Mouse (Mus musculus) heart, postnatal 4 days (tissue): ENCODE results near the gene Sox10. TPM values are rescaled to one million over a fixed set of nuclear protein-coding genes. Genes with fewer than 3 reads are reported as not detected.

Source experiments
- DNase-seq: peaks from one replicate; pipeline ENCODE4 v3.0.0; 2021
- total RNA-seq, 2 experiments: library from RNA; stranded (reverse); gene quantifications; 2 replicates each; pipeline ENCODE4 v1.2.3; 2021

The Sox10 gene
- under 1 TPM; 0.55 to 0.90 TPM for total RNA-seq

DNA sequence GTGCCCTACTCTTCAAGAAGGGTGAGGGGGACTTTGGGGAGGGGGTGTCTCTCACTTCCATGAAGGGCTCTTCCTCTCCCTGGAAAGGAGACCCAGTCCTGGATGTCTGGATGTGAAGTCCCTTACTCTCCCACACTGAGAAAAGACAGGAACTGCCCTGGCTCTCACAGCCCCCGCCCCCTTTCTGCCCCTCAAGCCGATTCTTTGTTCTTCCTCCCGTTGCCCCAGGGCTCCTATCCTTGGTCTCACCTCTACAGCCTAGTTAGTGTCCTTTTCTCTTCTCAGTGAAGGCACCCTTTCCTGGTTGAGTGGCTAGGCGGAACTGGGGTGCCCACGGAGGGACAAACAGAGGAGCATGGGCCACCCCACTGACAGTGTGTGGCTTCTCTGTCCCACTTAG lies at the start of gene Sox10:
Gene Sox10 (minus strand): TSS at position 101 of the 400 bp plus-strand sequence.
- no peak for DNase-seq

- DNase-seq = peak; percentile 21
Measured at GRCm38 (mm10) chr15:79213591-79213990, 48.6 kb upstream of the Sox10 start.

DNA sequence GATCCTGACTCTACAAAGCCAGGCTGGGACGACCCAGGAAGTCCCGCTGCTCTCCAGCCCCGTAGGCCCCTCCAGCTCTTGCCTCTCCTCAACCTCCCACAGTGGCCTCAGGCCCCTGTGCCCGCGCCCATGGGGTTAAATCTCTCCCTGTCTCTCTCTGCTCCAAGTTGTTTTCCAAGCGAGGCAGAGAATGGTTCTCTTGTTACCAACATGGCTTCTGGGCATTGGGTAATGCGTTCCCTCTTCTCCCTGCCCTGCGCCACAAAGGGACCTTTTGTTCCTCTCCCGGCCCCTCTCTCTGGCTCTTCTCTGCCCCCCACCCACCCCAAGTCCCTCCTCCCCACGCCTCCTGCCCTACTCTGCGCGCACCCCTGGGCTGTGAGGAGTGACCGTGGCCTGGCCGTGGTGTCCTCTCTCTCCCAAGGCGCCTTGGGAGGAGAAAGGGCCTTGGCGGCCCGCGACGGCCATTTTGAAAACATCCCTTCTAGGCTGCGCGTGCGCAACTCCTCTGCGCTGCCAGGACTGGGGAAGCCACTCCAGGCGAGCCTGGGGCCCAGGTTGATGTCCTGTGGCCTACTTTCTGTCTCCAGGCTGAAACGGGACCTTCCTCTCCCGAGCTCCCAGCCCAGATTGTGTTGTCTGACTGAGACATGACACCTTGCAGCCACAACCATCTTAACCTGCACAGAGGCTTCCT lies 47.9 kb upstream of the Sox10 start:
- no peak for DNase-seq

- DNase-seq = no peak
Measured at GRCm38 (mm10) chr15:79210357-79210756, 45.3 kb upstream of the Sox10 start.

DNA sequence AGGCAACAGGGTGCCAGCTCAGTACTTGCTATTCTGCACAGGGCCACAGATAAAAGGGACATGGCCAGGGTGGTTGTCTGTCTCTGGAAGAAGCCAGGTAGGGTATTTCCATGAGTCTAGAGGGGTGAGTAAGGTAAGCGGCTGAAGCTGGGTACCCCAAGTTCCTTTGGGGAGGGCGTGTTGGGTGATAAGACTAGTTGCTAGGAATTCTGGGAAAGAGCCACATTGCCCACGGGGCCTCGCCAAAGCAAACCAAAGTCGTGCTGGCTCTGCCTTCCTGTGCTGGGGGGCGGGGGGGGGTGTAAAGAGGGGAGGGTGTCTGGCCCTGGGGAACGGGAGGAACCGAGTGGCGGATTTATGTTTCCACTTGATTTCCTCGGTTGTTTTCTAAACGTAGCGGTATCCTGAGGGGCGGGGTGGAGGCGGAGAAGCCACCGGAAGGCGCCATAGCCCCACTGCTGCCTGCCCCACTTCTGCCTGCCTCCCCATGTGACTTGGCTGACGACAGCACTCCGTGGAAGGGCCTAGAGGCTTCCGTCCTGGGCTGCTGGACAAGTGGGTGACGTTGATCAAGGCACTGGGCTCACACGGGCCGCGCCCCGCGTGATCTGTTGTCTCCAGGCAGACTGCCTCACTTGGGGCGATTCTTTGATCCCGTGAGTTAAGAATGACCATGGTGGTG lies 43.9 kb upstream of the Sox10 start:
- peak; percentile 41 for DNase-seq

- no peak for DNase-seq
Measured at GRCm38 (mm10) chr15:79208211-79208610, 43.2 kb upstream of the Sox10 start.

GRCm38 (mm10) chr15:79202575-79202974 lies 37.5 kb upstream of the Sox10 start:
- no peak for DNase-seq

DNA sequence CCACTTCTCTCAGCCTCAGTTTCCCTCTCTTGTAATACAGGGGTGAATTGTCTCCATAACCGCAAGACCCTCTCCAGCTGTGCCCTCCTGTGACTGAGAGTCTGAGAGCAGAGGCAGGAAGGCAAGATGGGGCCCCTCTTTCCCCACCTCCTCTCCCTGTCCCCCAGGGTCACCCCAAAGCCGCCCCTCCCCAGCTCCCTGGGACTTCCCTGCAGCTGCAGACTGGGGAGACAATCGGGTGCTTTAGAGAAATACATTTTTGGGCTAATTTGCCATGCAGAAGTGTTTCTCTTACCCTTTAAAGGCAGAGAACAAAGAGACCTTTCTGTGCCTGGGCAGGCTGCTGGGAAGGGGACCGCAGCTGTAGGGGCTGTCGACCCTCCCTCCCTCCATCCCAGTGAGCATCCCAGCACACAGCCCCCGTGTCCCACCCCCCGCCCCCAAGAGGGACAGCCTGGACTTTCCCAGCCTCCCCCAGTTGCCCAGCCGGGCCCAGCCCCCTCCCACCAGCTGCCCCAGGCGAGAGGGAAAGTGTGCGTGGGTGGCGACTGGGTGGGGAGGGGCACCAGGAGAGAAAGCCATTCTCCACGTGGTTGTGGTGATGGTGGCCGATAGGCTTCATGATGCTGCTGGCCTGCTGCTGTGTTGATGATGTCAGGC lies 36.6 kb upstream of the Sox10 start:
- no peak for DNase-seq

DNA sequence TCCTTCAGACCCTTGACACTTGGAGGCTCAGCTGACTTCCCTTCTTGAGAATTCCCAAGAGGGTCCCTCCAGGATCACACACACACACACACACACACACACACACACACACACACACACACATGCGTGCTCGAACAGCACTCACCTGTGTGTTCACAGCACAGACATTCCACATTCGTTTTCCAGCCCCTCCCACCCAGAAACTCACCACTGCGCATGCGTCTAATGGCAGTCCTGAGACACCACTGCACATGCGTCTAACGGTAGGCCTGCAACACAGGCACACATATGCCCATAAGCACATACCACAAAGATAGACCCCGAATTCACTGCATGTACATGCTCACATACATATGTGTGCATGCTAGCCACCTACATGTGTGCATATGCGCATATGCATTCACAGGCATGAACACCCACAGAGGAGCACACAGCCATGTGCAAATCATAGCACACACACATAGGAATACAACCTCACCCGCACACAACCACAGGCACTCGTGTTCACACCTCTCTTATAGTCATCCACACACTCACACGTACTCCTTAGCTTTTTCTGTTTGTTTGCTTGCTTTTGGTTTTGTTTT lies 34.4 kb upstream of the Sox10 start:
- no peak for DNase-seq

GRCm38 (mm10) chr15:79195492-79195891 lies 30.5 kb upstream of the Sox10 start:
- DNase-seq = peak; percentile 75

- DNase-seq = peak; percentile 17
Measured at GRCm38 (mm10) chr15:79194946-79195345, 29.9 kb upstream of the Sox10 start.

DNA sequence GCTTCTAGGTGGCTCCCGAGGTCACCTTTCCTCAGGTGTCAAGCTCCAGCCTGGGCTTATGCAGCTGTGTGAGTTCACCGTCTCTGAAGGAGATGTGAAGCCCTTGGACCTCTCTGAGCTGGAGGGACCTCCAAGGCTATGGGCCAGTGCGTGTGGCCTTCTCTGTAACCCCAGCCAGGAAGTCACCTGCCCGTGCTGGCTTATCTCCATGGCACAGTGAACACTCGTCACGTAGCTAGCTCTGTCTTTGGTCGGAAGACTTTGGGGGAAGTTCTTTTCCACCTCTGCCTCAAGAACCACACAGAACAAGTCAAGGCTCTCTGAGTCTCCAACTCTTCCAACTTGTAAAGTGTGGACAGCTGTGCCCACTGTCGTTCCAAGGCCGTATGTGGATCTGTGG lies 29.0 kb upstream of the Sox10 start:
- peak; percentile 24 for DNase-seq

GRCm38 (mm10) chr15:79192885-79193845 lies 28.1 kb upstream of the Sox10 start:
- DNase-seq = peak; percentile 68

DNA sequence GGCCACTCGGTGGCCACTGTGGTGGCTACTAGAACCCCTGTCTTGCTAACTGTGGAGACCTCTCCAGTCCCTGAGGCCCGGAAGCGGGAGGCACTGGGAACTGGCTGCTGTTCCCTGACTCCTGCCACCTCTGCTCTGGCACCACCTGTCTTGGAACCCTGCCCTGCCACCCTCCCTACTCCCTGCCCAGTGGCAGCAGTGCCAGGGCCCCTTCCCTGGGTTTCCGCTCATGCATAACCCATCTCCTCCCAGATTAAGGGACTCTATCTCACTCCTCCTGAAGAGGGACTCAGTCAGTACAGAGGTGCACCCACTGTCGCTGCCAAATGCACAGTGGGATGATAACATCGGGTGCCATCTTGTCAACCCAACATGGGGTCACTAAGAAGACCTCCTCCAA lies 27.4 kb upstream of the Sox10 start:
- peak; percentile 25 for DNase-seq

DNA sequence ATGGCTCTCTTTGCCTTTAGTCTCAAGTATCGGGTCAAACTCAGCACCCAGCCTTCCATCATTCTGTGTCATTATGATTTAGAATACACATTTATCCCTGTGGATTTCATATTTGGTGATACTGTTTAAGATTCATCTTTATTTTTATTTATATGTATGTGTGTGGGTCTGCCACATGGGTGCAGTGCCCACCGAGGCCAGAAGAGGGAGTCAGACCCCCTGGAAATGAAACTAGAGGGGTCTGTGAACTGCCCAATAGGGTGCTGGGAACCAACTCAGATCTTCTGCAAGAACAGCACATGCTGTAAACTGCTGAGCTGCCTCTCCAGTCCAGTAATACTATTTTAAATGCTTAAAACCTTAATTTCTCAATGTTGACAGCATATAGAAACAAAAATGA lies 26.4 kb upstream of the Sox10 start:
- no peak for DNase-seq

GRCm38 (mm10) chr15:79187819-79188218 lies 22.8 kb upstream of the Sox10 start:
- no peak for DNase-seq

GRCm38 (mm10) chr15:79185213-79185612 lies 20.2 kb upstream of the Sox10 start:
- DNase-seq = no peak

GRCm38 (mm10) chr15:79176905-79177304 lies 11.9 kb upstream of the Sox10 start:
- no peak for DNase-seq

DNA sequence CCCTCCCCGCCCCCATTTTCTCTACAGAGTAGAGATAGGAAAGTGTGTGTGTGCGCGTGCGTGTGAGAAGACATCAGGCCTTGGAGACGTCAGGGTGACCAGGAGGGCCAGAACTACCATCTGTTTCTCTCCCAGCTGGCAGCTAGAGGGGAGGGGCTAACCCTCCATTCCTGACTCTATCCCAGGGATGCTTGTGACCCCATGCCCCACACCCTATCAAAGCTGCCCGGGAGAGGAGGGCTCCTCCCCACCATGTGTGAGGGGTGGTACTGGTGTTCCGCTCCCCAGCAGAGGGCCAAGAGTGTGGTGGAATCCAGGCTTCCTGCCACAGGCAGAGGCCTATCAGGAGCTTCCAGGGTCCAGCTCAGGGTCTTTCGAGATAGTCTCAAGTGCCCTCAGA lies 1.7 kb upstream of the Sox10 start:
- no peak for DNase-seq

DNA sequence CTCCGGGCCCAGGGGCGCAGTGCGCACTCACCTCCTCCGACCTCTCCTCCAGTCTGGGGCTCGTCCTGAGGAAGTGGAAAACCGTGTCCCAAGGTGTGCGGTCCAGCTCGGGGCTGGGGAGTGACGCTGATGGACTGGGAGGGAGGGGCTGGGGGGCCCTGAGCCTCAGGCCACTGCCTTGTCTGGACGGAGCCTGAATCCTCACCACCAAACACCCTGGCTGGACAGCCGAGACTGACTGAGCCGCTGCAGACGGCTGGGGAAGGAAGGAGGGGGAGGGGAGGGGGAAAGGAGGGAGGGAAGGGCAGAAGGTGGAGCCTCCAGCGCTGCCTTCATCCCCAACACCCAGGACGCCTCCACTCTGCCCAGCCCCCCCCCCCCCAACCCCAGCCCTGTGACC lies 789 bp downstream of the Sox10 start:
- DNase-seq = no peak

DNA sequence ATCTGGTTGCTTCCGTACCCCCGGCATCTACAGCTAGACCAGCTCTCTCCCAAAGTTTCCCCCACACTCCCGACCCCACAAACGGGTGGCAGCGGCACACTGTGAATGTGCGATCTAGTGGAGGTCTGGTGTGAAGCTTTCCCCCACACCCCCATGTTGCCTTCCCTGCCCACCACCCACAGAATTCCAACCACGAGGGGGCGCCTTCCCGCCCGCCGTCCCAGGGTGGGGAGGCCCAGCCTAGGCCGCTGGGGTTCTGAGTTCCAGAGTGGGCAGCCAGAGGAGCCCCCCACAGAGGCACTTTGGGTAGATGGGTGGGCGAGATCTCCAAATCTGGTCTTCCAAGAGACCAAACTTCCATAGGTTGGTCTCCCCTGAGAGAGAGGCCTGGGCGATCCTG lies 2.2 kb downstream of the Sox10 start:
- peak; percentile 32 for DNase-seq

GRCm38 (mm10) chr15:79162301-79162700 lies 2.7 kb downstream of the Sox10 start:
- DNase-seq = no peak
